ENCODE assay signal across 17 mouse cellular contexts in genomic region chr11:52094568-52094967, GRCm38 (mm10). TPM values are rescaled to one million over a fixed set of nuclear protein-coding genes. Genes with fewer than 3 reads are reported as not detected.
A peak's percentile ranks its signal among the peaks of the same experiment; 100 is the strongest.
DNase-seq lines count a peak whose midpoint lies in the region; ATAC-seq and TF ChIP-seq lines count a peak whose summit lies in the region.
"Had no signal": no experiment of that assay in that cellular context is flagged by ENCODE, and none has a peak within 500 bp of the region (broad histone marks: within the 10 kb centered on the region; RNA-seq: fewer than 3 reads in every experiment).

No protein-coding gene starts in this region.

- H3K4me3 ChIP-seq in gastrocnemius, adult 2 months = no peak overlapping the region
- H3K4me3 ChIP-seq in heart, embryonic 15.5 days = no peak overlapping the region
- H3K4me3 ChIP-seq in small intestine, adult 2 months (ENCODE audit: low read depth, low read length) = no peak overlapping the region
- H3K4me3 ChIP-seq: hindbrain, embryonic 12.5 days; limb, embryonic 15.5 days had no signal

- WGBS in heart, embryonic 15.5 days = 58% methylated on average over 5 of the region's 5 CpGs
- WGBS in small intestine, adult 2 months = 22% methylated on average over 5 of the region's 5 CpGs

- no peak for TF ChIP-seq CTCF in gastrocnemius, adult 2 months (IDR thresholded peaks at IDR 0.05)
- TF ChIP-seq CTCF in small intestine, adult 2 months (IDR thresholded peaks at IDR 0.05; ENCODE audit: extremely low read depth, insufficient read length, insufficient replicate concordance, low read depth, low read length) = no peak

- intact Hi-C loops in gastrocnemius, adult 2 months (cut with DNase I) = no loop called here

- TF ChIP-seq POLR2A in small intestine, adult 2 months (IDR thresholded peaks at IDR 0.05; ENCODE audit: low read depth, low read length) = no peak

- peaks cover 18% of the 10 kb centered on the region for H3K4me1 ChIP-seq in heart, embryonic 15.5 days (replicated peaks)
- H3K4me1 ChIP-seq in small intestine, adult 2 months (ENCODE audit: control insufficient read depth, insufficient read depth, insufficient read length, low read length) = peaks cover 12% of the 10 kb centered on the region

- DNase-seq in gastrocnemius, adult 2 months = peak; percentile 58
- no peak for DNase-seq in gastrocnemius, postnatal 4 days (ENCODE audit: low spot score in 2 of 2)
- DNase-seq in kidney, postnatal 14 days = peak; percentile 34
- DNase-seq in kidney, adult 18-20 months = no peak
- DNase-seq in thymus, postnatal 0 days (ENCODE audit: low spot score) = no peak
- DNase-seq in layer of hippocampus, postnatal 14 days (ENCODE audit: low spot score in 2 of 2) = no peak
- DNase-seq: kidney, postnatal 25 days; spleen, adult 18-20 months; thymus, adult 2 months had no signal

- H3K27me3 ChIP-seq in heart, embryonic 15.5 days = no peaks in the 10 kb centered on the region
- no peaks in the 10 kb centered on the region for H3K27me3 ChIP-seq in small intestine, adult 2 months (ENCODE audit: control insufficient read depth, insufficient read depth, low read length)
- H3K27me3 ChIP-seq: hindbrain, embryonic 12.5 days; limb, embryonic 15.5 days had no signal

- H3K9ac ChIP-seq in heart, embryonic 15.5 days = no peak overlapping the region; the same call in 1 of the 2 replicates
- H3K9ac ChIP-seq: hindbrain, embryonic 12.5 days; limb, embryonic 15.5 days had no signal

- peak overlapping the region; percentile 100 for H3K27ac ChIP-seq in gastrocnemius, adult 2 months
- H3K27ac ChIP-seq in heart, embryonic 15.5 days = peak overlapping the region; percentile 20; the same call in 1 of the 2 replicates
- peak overlapping the region; percentile 74 for H3K27ac ChIP-seq in small intestine, adult 2 months (ENCODE audit: insufficient read depth, low read depth, low read length)
- H3K27ac ChIP-seq: hindbrain, embryonic 12.5 days; limb, embryonic 15.5 days had no signal

- no peak for ATAC-seq in heart, embryonic 15.5 days (replicated peaks; ENCODE audit: insufficient number of reproducible peaks, insufficient read depth, low FRiP score, low read depth)
- ATAC-seq: activated CD4-positive, CD25-positive, alpha-beta regulatory T cell, adult 4 months had no signal

- no peaks in the 10 kb centered on the region for H3K9me3 ChIP-seq in heart, embryonic 15.5 days (replicated peaks)
- H3K9me3 ChIP-seq: hindbrain, embryonic 12.5 days; limb, embryonic 15.5 days had no signal

- H3K4me2 ChIP-seq in heart, embryonic 15.5 days = no peak overlapping the region
- H3K4me2 ChIP-seq: hindbrain, embryonic 12.5 days; limb, embryonic 15.5 days had no signal

- no peaks in the 10 kb centered on the region for H3K36me3 ChIP-seq in heart, embryonic 15.5 days
- no peaks in the 10 kb centered on the region for H3K36me3 ChIP-seq in small intestine, adult 2 months (ENCODE audit: control insufficient read depth, insufficient read depth, low read length)
- H3K36me3 ChIP-seq: hindbrain, embryonic 12.5 days; limb, embryonic 15.5 days had no signal

RNA-seq across cellular contexts. Expression of gene Ppp2ca, which starts 3.9 kb away (rescaled TPM):
- total RNA-seq in gastrocnemius, adult 2 months (2021) = 10 to 100 TPM; 43.2 to 54.0 TPM
- 10 to 100 TPM; 57.7 to 64.9 TPM for total RNA-seq in gastrocnemius, postnatal 4 days (2021)
- 62.0 and 67.0 TPM in 2 replicates for polyA plus RNA-seq in heart, embryonic 15.5 days (2015; fragmentation: Nextera tagmentation; extraction: Ambion mirVana)
- 11.9 and 27.0 TPM in 2 replicates for polyA plus RNA-seq in small intestine, adult 2 months (2012; rRNA removed)
- 77.4 and 84.3 TPM in 2 replicates for polyA plus RNA-seq in thymus, postnatal 0 days (2015; fragmentation: Nextera tagmentation; extraction: Ambion mirVana)
- total RNA-seq in layer of hippocampus, postnatal 14 days (2021) = 100 to 1,000 TPM; 128 to 136 TPM

RNA-seq across cellular contexts. Expression of gene Olfr1373, which starts 50.8 kb away (rescaled TPM):
- not detected for total RNA-seq in gastrocnemius, adult 2 months (2021)
- not detected for total RNA-seq in gastrocnemius, postnatal 4 days (2021)
- not detected in 2 replicates for polyA plus RNA-seq in heart, embryonic 15.5 days (2015; fragmentation: Nextera tagmentation; extraction: Ambion mirVana)
- polyA plus RNA-seq in small intestine, adult 2 months (2012; rRNA removed) = not detected in 2 replicates
- polyA plus RNA-seq in thymus, postnatal 0 days (2015; fragmentation: Nextera tagmentation; extraction: Ambion mirVana) = not detected in 2 replicates
- not detected for total RNA-seq in layer of hippocampus, postnatal 14 days (2021)
- total RNA-seq: MEL had no signal
- polyA plus RNA-seq: activated CD4-positive, CD25-positive, alpha-beta regulatory T cell, adult 4 months; C2C12; frontal cortex, adult 2 months; hindbrain, embryonic 12.5 days; limb, embryonic 15.5 days; thymus, adult 2 months had no signal

Comparison
In these comparisons a context has a peak if more than half of its experiments do, and no peak if none do; other contexts are left out.
1. DNase-seq: peak in gastrocnemius, adult 2 months (single experiment) and kidney, postnatal 14 days (single experiment); none in gastrocnemius, postnatal 4 days (0 of 2), kidney, adult 18-20 months (single experiment), thymus, postnatal 0 days (single experiment) and layer of hippocampus, postnatal 14 days (0 of 2).
2. H3K27ac ChIP-seq: peak in every context shown above with its lines; median percentile 100 in gastrocnemius, adult 2 months; 74 in small intestine, adult 2 months; 20 in heart, embryonic 15.5 days.